Mouse (Mus musculus) adrenal gland, adult 8-10 months (tissue): ENCODE measurements around the gene Tars. TPM values are rescaled to one million over a fixed set of nuclear protein-coding genes. Genes with fewer than 3 reads are reported as not detected.
A peak's percentile ranks its signal among the peaks of the same experiment; 100 is the strongest.

Experiments used
- DNase-seq: peaks from one replicate; pipeline ENCODE4 v3.0.0; 2022
- total RNA-seq, 4 experiments: library from RNA; stranded (reverse); gene quantifications; 2 replicates each; pipeline ENCODE4 v1.2.4; 2022

Gene Tars
- total RNA-seq, 4 experiments from 2014 or later = 40.3 to 47.6 (median 46.6) TPM

DNA sequence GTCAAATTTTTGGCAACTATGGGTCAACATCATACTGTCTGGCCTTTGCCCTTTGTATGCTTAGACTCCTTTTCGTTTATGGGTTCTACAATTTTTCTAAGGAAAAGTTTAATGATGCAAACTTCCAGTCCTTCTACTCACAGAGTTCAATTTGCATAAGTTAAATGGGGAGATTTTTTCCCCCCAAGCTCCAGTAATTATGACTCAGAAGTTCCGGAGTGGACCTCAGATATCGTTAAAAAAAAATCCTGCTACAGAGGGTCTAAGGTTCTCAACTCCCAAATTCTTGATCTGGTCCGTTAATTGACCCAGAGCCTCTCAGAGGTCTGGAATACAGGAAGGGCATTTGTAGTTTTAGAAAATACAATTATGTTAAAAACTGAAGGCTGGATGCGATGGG lies 37.6 kb downstream of the Tars start:
- no peak for DNase-seq

DNA sequence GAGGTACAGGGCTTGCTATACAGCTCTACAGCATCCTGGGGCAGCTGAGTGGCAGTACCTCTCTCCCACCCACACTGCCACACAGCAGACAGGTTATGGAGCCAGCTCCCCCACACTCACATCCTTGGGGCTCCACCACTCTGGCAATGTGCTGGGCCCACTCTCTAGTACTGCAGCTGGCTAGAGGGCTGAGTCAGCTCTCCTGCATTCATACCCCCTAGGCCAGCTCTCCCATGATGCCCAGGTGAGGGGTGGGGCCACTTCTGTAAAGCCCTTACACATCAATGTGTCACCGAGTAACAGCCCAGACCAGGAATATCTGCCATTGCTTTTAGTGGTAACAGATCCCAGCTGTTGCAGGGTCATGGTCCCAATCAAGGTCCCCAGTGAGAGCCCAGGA lies 38.6 kb downstream of the Tars start:
- DNase-seq = no peak

DNA sequence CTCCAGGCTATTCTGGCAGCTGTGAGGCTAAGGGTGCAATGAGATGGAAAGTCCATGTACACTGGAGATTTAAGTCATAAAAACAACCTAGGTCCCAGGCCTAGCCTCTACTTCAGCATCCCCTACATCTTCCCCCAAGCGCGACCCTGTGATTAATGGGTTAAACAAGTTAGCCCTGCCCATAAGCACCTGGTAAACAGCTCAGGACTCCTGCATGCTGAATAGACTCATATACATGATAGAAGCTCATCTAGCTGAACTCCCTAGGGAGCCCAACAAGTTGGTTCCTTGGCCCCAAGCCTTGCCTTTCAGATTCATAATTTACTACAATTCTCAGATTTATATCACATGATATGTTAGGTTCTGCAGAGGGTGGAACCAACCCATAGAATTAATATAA lies 42.0 kb downstream of the Tars start:
- DNase-seq = no peak

DNA sequence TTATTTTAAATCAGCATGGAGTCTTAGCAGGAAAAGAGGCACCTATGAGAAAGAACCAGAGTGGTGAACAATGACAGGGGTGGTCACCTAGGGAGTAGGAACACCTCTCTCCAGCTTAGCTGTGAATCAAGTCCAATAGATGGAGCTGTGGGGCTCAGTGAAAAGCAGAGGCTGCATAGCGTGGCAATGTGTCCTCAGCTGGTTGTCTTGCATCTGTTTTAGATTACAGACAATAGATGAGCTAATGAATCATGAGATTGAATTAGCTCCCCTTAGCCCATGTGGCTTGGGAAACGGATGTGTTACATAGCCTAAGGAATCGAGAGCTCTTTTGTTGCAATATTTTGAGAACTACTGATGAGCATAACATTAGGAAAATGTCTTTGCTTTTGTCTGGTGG lies 43.6 kb downstream of the Tars start:
- peak; percentile 1 for DNase-seq

DNA sequence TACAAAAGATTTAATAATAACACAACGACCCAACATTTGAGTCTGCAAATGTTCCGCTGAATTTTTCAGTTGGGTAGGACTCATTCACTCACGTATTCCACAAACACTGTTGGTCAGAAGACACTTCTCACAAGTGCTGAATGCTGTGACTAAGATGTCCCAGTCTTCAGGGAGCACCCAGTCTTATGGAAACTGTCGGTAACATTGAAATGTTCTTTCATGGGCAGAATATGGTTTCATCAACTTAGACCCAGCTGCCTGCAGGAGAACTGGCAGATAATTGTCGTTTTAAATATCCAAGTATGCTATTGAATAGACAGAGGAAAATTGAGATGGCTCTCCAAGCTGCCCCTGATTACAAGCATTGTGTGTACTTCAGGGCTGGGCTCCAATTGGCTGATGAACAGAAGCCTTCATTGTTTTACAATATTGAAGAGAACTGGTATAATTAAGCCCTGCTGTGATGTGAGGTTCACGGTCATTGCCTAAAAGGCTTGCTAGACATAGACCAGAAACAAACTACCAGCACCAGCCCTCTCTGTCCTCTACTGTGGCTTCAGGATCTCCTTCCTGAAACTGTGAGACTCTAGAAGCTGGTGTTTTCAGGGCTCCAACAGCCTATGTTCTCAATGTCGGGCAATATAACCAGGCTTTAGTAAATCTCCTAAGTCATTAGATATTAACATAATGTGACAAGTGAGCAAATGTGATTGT lies 59.8 kb downstream of the Tars start:
- DNase-seq = no peak
